Mouse (Mus musculus) 3T3-L1 (cell line): Measurements from ENCODE around the gene Prpf8.

Source experiments
- DNase-seq: peaks from one replicate; pipeline ENCODE4 v3.0.0-alpha.2; 2015; ENCODE audit warnings: low read depth, low spot score

Prpf8 gene

DNA sequence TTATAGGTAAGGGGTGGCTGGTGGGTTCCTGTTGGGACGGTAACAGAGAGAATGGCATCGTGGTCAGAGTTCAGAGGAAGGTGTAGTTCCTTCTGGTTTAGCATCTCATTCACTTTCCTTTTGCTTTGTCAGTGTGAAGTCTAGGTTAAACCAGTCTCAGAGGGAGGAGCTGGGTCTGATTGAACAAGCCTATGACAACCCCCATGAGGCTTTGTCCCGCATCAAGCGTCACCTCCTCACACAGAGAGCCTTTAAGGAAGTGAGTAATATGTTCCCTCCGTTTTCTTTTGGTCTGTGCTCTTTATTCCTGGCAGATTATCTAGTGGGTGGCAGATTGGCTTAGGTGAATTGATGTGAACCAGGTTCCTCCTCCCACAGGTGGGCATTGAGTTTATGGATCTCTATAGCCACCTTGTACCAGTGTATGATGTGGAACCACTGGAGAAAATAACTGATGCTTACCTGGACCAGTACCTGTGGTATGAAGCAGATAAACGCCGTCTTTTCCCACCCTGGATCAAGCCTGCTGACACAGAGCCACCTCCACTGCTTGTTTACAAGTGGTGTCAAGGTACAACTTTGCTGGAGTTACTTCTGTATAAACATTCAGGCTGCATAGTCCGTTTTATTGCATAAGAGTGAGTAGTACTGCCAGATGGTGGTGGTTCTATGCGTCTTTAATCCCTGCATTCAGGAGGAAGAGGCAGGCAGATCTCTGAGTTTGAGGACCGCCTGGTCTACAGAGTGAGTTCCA lies 7.9 kb downstream of the Prpf8 start:
- no peak for DNase-seq

DNA sequence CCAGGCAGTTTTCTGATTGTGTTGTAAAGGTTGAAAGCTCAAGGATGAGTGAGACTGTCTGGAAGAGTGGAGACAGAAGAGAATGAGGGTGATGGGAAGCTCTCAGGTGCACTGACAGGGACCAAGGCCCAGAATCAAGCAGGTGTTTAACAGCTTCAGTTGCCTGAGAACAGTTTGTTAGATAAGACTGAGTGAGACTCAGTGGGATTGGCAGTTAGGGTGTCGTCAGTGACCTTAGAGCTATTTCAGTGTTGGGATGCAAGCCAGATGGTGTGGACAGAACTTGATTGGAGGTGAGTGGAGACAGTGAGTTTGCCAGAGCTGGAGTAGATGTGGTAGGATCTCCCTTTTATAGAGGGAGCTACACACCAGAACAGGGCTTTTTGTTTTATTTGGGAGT lies 11.5 kb downstream of the Prpf8 start:
- no peak for DNase-seq

DNA sequence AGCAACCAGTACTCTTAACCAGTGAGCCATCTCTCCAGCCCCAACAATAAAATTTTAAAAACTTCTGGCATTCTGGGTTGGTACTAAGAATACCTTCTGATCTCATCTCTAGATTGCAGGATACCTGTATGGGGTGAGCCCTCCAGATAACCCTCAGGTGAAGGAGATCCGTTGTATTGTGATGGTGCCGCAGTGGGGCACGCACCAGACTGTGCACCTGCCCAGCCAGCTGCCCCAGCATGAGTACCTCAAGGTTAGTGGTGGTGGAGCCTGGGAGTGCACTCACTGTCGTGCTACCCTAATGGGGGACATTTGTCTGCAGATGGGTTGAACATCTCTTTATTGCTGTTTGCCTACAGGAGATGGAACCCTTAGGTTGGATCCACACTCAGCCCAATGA lies 21.5 kb downstream of the Prpf8 start:
- no peak for DNase-seq

DNA sequence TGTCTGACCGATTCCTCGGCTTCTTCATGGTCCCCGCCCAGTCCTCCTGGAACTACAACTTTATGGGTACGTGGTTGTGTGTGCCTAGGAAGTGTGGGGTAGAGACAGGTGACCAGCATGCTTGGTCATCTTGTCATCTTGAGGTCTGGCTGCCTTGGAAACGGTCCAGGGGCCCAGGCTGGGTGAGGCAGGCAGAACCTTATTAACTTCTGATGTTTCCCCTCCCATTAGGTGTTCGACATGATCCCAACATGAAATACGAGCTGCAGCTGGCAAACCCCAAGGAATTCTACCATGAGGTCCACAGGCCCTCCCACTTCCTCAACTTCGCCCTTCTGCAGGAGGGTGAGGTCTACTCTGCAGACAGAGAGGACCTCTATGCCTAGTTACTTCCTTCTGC lies 22.3 kb downstream of the Prpf8 start:
- DNase-seq: peak; percentile 45

DNA sequence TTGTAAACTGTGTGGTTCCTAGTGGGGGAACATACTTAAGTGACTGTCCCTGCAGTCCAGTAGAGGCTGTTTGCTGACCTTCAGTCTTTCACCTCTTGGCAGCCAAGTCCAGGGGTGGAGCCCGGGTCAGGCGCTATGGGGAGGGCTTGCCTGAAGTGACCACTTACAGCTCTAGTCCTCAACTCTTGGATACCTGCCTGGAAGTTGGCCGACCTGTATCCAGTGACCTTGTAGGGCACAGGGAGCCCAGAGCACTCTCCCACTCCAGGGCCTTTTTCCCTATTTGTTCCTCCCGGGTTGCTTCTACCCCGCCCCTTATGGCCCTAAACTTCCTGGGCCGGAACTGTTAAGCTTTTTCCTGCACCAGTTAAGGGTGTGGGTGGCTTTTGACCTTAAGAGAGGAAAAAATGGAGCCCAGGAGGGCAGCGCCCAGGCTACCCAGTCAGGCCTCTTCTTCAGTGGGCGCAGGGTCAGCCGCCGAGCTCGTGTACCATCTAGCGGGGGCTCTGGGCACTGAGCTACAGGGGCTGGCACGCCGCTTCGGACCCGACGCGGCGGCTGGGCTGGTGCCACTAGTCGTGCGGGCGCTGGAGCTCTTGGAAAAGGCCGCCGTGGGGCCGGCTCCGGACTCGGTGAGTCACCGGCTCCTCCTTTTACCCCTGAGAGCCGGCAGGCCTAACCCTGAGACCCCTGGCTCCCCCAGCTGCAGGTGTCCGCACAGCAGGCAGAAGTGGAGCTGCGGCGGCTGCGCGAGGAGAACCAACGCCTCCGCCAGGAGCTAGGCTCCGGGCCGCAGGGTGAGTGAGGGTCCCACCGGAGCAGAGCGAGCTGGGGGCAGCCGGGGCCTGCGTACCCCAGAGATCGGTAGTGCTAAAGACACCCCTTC lies 23.4 kb downstream of the Prpf8 start, which contains the start of gene Rilp:
Gene Rilp, plus strand, starts transcription at position 354 of the 886 bp plus-strand sequence.
- no peak for DNase-seq

DNA sequence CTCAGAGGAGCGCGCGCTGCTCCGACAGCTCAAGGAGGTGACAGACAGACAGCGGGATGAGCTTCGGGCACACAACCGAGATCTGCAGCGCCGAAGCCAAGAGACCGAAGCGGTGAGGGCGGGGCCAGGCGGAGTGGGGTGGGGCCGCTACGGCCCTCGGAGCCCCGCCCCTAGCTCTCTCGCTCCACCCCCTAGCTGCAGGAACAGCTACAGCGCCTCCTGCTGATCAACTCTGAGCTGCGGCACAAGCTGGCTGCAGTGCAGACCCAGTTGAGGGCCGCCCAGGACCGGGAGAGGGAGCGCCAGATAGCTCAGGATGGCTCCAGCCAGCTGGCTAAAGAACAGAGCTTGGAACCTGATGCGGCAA lies 24.0 kb downstream of the Prpf8 start:
- no peak for DNase-seq

DNA sequence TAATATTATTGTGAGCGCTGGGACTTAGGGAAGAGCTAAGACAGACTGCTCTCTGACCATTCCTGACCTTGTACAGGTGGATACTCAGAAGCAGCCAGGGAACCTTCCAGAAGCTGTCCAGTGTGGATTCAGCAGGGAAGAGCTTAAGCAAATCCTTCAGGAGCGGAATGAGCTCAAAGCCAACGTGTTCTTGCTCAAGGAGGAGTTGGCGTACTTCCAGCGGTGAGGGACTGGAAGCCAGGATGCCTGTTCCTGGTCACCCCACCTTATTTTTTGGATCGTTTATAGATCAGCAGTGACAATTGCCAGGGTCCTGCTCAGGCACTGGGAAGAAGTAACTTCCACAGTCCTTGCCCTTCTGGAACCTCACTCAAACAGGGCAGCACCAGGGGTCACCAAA lies 24.6 kb downstream of the Prpf8 start:
- no peak for DNase-seq

DNA sequence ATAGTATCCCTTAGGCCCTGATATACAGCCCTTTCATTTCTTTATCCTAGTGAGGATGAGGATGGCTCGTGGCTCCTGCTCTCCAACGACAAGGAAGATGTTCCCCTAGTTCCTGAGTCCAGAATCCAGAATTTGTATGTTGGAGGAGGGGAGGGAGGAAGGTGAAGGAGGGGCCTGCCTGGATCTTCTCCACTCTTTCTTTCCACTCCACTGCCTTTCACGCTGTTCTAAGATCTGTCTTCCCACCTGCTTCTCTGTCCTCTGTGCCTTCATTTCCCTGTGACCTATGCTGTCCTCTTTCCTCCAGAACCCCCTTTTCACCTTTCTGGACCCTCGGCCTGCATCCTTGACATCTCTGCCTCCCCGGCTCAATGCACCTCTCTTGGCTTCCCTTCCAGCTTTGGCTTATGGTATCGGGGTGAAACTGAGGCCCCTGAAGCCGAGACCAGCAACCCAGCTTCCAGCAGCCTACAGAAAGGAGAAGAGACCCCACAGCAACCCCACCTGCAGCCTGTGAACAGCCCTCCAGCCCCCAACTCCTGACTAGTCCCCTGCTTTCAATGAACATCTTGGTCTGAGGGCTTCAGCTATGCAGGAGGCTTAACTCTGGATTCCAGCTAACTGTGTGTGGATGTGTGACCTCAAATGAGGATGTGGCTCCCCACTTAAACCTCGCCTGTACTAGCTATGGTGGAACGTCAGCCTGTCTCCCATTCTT lies 25.8 kb downstream of the Prpf8 start:
- no peak for DNase-seq

DNA sequence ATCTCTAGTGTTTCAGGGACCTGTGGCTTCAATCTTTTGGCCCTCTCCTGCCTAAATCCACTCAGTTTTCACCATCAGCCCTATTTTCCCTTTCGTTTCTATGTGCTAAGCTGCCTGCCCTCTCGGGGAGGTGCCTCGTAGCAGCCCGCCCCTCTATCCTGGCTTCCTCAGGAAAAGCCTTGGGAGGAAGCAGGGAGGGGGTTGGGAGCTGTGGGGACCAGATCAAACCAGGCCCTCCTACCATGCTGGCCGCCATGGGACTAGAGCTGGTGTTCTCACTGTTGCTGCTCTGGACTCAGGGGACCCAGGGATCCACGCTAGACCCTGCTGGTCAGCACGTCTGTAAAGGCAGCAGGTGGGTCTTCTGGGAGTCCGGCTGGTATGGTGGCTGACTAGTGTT lies 26.7 kb downstream of the Prpf8 start, which contains the start of gene Scarf1:
Gene Scarf1, plus strand, starts transcription at position 205 of the 400 bp plus-strand sequence.
- DNase-seq: no peak

DNA sequence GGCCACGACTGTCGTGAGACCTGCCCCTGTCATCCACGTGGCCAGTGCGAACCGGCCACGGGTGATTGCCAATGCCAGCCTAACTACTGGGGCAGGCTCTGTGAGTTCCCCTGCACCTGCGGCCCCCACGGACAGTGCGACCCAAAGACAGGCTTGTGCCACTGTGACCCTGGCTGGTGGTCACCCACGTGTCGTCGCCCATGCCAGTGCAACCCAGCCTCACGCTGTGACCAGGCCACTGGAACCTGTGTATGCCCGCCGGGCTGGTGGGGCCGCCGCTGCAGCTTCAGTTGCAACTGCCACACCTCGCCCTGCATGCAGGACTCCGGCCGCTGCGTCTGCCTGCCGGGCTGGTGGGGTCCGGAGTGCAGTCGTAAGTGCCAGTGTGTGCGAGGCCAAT lies 28.6 kb downstream of the Prpf8 start:
- DNase-seq: no peak

DNA sequence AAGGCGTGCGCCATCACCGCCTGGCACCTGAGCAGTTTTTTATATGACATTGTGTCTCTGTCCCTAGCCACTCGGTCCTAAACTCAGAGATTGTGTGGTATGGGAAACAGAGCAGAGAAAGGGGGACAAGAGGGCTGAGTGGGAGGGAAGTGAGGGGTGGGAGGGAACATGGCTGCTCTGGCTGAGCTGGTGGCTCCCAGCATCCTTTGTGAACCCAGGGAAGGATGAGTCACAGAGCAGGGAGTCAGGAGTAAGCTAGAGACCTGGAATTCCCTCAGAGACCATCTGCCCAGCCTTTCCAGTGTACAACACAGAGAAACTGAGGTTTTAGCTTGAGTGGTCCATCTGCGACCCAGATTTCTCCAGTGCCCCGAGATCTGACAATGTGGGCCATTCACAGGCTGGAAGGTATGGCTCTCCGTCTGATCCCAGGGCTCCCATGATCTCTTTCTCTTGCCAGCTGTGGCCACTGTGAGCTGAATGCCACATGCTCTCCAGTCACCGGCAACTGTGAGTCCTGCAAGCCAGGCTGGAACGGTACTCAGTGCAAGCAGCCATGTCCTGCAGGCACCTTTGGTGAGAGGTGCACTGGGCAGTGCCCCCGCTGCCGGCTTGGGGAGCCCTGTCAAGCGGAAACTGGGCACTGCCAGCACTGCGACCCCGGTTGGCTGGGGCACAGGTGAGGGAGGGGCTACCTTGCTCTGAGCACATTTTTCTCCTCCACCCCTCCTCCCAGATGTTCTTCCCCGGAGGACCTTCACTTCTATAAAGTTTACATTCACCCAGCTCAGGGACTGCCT lies 33.4 kb downstream of the Prpf8 start:
- peak; percentile 39 for DNase-seq

DNA sequence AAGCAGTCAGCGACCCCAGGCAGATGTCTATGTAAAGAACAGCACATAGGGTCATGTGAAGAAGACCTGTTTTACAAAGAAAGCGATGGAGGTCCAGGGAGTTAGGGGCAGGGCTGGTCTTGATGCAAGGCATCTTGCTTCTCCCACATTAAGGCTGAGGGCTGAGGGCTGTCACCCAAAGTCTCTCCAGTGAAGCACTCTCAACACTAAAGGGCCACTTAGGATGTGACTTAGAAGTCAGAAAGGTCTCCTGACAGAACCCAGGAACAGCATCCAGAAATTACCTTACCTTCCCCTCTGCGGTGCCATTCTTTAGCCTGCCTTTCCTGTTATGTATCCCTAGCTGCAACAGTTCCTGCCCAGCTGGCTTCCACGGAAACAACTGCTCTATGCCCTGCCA lies 35.0 kb downstream of the Prpf8 start:
- no peak for DNase-seq

DNA sequence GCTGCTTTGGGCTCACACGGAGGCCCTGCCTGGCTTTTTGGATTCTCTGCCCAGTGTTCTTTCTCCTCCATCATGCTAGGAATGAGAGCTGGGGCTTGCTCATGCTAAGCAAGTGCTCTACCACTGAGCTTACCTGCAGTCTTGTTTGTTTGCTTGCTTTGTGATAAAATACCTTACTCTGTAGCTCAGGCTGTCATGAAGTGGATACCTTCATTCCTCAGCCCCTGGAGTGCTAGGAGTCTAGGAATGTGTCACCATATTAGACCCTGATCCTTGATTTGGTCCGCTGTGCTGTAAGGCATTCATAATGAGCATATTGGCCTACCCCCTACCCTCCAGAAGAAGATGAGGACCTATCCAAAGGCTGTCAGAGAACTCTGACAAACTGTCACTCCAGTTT lies 36.2 kb downstream of the Prpf8 start:
- DNase-seq: no peak

DNA sequence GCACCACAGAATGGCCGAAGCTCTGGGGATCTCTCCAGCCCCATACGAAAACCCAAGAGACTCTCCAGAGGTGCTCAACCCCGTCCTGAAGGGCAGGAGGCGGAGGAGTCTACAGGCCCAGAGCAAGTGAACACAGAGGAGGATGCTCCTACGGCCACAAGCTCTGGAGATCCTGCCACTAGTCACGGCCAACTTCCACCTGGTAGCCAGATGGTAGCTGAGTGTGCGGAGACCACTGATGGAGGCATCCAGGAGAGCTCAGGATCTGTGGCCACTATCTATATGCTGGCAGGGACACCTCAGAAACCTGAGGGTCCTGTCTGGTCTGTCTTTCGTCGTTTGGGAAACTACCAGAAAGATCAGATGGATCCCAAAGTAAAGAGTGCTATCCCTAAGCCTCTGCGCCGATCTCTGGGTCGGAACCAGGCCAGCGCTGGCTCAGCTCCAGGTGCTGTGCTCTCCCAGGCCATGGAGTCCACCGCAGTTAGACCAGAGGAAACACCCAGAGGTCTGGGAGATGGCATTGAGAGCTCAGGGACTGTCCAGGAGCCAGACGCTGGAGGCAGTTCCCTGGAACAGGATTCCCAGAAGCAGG lies 39.0 kb downstream of the Prpf8 start:
- no peak for DNase-seq

DNA sequence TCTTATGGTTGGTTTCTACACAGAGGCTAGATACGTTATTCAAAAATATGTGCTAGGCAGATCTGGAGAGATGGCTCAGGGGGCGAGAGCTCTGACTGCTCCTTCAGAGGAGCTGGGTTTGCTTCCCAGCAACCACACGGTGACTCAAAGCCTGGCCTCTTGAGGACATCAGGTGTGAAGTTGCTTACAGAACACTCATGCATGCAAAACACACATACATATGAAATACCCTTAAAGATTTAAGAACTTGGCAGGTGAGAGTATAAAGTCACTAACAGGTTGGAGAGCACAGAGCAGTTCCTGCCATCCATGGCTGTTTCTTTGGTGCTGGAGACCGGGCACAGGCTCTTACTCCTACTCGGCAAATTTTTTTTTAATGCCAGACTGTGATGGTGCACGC lies 40.3 kb downstream of the Prpf8 start:
- DNase-seq: no peak

DNA sequence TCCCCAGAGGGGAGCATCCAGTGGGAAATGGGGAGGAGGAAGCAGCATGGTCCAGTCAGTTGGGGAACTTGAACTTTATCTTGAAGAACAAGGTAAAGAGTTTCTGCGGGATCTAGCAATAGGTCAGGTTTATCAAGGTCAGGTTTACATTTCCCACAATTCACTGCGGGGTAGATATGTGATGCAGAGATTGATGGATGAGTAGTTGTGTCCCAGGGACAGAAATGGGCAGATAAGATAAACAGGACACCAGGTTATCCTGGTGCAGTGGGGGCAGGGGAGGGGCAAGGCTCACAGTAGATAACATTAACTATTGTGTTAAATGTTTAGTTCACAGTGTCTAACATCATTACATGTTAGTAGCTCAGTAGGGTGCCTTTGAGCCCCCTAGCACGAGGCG lies 43.2 kb downstream of the Prpf8 start:
- no peak for DNase-seq

DNA sequence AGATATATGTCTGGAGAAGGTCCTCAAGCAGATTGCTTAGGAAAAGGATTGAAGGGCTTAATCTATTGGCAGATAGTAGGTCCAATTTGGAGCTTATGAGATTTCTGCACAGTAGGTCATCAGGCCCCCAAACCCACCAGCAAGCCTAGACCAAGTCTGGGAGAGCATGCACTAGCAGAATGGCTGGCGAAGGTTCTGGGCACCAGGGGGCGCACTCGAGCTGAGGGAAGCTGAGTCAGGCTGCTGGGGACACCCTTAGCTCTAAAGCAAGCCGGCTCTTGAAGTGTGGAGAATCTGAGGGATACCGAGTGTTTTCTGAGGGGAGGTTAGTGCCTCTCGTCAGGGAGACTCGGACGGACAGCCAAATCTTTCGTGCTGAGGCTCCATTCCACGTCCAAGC lies 43.7 kb downstream of the Prpf8 start:
- DNase-seq: peak; percentile 92

DNA sequence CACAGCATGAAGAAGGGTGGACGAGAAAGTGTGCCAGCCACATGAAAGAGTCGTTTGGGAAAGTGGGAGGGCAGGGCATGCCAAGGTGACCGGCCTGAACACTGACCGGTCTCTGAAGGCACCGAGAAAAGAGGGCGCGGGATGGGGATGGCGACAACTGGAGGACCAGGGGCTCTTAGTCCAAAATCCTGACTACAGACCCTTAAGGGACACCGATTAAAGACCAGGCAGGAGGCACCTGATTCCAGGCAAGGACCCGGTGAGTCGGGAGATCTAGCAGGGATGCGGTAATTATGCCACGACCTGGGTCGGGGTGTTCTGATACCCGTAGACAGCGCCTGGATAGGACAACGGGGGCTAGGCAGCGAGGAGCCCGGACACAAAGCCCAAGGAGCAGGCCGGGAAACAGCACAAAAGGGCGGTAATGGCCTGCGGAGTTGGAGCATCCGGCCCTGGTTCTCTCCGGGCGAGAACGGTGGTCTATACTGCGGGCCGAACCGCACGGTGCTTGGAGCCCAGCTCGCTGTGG lies 44.3 kb downstream of the Prpf8 start:
- DNase-seq: peak; percentile 34

DNA sequence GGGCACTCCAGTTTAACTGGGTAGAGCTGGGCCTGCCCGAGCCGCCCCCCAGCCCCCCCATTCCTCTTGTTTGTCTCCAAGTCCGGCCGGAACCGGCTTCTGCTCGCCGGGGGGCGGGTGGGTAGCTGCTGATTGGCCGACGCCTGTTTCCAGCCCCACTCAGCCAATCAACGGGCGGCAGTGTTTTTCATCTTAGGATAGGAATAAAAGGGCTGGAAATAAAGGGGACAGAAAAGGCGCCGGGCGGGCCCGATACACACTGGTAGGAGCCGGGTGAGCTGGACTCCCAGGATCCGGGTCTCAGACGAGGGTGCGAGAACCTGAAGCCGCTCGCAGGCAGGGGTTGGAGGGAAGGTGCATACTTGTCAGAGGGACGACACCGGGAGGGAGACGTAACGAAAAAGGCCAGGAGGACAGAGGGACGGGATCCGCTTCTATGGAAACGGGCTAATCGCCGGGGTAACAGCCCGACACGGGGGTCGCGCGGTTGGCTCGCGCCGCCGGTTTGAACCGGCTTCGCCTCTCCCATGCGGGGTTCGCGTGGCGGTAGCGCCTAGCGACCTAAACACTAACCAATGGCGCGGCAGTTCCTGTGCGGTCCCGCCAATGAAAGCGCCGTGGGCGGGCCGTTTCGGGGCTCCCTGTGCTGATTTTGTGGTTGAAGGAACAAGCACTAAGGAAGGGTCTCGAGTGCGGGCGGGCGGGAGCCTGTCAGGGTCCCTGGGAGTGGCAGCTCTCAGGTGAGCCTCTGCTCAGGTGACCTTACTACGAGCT lies 45.0 kb downstream of the Prpf8 start, which contains the start of gene Slc43a2:
Gene Slc43a2, plus strand, starts transcription at position 226 of the 774 bp plus-strand sequence.
- peak; percentile 94 for DNase-seq
